In the genomic region with DNA sequence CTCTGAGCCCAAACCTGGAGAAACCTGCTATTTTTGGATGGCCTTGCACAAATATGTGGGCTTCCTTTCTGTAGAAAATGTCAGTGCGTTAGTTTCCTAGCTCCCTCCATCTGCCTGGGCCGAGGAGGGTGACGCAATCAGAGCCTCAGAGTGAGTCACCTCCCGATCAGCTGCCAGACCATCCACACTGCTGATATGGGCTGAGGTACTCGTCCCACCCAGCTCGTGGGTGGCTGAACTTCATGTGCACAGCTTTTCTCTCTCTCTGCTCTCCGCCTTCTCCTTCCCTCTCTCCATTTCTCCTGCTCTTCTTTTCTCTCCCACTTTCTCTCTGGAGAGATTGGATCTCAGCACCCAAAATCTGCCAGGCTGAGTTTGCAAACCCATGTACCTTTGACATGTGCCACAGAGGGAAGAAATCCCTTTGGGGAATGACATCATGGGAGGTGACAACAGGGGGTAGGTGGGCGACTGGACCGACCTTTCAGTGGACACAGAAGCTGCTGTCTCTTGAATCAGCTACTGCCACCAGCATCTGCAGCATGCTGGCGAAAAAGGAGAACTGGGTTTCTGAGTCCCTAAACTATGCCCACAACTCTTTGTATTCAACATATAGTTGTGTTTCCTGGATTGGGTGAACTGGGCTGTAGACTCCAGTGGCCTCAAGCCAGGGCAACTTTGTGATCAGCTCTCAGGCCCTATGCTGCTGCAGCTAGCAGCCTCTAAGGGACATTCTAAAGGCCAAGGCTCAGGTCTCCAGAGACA, we compare ENCODE assay signal across 10 mouse cellular contexts. TPM values are rescaled to one million over a fixed set of nuclear protein-coding genes. Genes with fewer than 3 reads are reported as not detected.
DNase-seq lines count a peak whose midpoint lies in the region; ATAC-seq and TF ChIP-seq lines count a peak whose summit lies in the region.
"Had no signal": no experiment of that assay in that cellular context is flagged by ENCODE, and none has a peak within 500 bp of the region (broad histone marks: within the 10 kb centered on the region; RNA-seq: fewer than 3 reads in every experiment).

No protein-coding gene starts in this region.

- H3K27ac ChIP-seq in embryonic facial prominence, embryonic 14.5 days (replicated peaks; ENCODE audit: low read depth, low read length) = no peak overlapping the region; the same call in 1 of the 2 replicates
- H3K27ac ChIP-seq in embryonic facial prominence, embryonic 10.5 days (replicated peaks) = no peak overlapping the region
- H3K27ac ChIP-seq in lung, embryonic 14.5 days (ENCODE audit: low read depth) = no peak overlapping the region
- no peak overlapping the region for H3K27ac ChIP-seq in stomach, embryonic 15.5 days
- H3K27ac ChIP-seq in forebrain, postnatal 0 days (ENCODE audit: low read depth, low read length) = no peak overlapping the region
- H3K27ac ChIP-seq: embryonic facial prominence, embryonic 12.5 days; midbrain, embryonic 12.5 days had no signal

- no peak overlapping the region for H3K4me3 ChIP-seq in embryonic facial prominence, embryonic 14.5 days (ENCODE audit: low read depth, low read length)
- H3K4me3 ChIP-seq in embryonic facial prominence, embryonic 10.5 days = no peak overlapping the region
- no peak overlapping the region for H3K4me3 ChIP-seq in lung, embryonic 14.5 days (ENCODE audit: low read depth, low read length)
- H3K4me3 ChIP-seq in stomach, embryonic 15.5 days (replicated peaks) = no peak overlapping the region
- no peak overlapping the region for H3K4me3 ChIP-seq in forebrain, postnatal 0 days (ENCODE audit: low read depth, low read length)
- H3K4me3 ChIP-seq: embryonic facial prominence, embryonic 12.5 days; midbrain, embryonic 12.5 days had no signal

- no peaks in the 10 kb centered on the region for H3K9me3 ChIP-seq in embryonic facial prominence, embryonic 14.5 days (ENCODE audit: control insufficient read depth, low read length)
- H3K9me3 ChIP-seq in embryonic facial prominence, embryonic 10.5 days = no peaks in the 10 kb centered on the region
- no peaks in the 10 kb centered on the region for H3K9me3 ChIP-seq in lung, embryonic 14.5 days (ENCODE audit: low read depth, low read length)
- no peaks in the 10 kb centered on the region for H3K9me3 ChIP-seq in stomach, embryonic 15.5 days
- H3K9me3 ChIP-seq in forebrain, postnatal 0 days (ENCODE audit: low read length) = no peaks in the 10 kb centered on the region
- H3K9me3 ChIP-seq: embryonic facial prominence, embryonic 12.5 days; midbrain, embryonic 12.5 days had no signal

- ATAC-seq in embryonic facial prominence, embryonic 14.5 days (ENCODE audit: low read depth) = peak; percentile 41; the same call in 1 of the 2 replicates
- ATAC-seq in lung, embryonic 14.5 days (ENCODE audit: insufficient read depth) = no peak
- ATAC-seq in stomach, embryonic 15.5 days (ENCODE audit: insufficient read depth, low FRiP score, low read depth) = peak; percentile 72; the same call in 1 of the 2 replicates
- ATAC-seq in forebrain, postnatal 0 days = no peak

- no peak overlapping the region for H3K4me2 ChIP-seq in embryonic facial prominence, embryonic 14.5 days (ENCODE audit: low read depth, low read length)
- no peak overlapping the region for H3K4me2 ChIP-seq in lung, embryonic 14.5 days
- H3K4me2 ChIP-seq in stomach, embryonic 15.5 days = no peak overlapping the region
- H3K4me2 ChIP-seq in forebrain, postnatal 0 days (ENCODE audit: low read depth) = no peak overlapping the region
- H3K4me2 ChIP-seq: embryonic facial prominence, embryonic 12.5 days; midbrain, embryonic 12.5 days had no signal

- peak; percentile 65 for DNase-seq in embryonic facial prominence, embryonic 14.5 days (ENCODE audit: low spot score)
- DNase-seq in embryonic facial prominence, embryonic 10.5 days (ENCODE audit: low spot score) = no peak
- peak; percentile 89 to 91 for DNase-seq in frontal cortex, adult 2 months (ENCODE audit: extremely low spot score in 1 of 2, low spot score in 1 of 2)
- peak; percentile 75 for DNase-seq in heart, postnatal 25 days (ENCODE audit: low spot score)
- DNase-seq in lung, embryonic 14.5 days = peak; percentile 71
- no peak for DNase-seq in forebrain, postnatal 0 days
- DNase-seq in spleen, postnatal 14 days (ENCODE audit: low spot score in 2 of 2) = no peak

- no peak overlapping the region for H3K9ac ChIP-seq in embryonic facial prominence, embryonic 14.5 days (ENCODE audit: low read depth, low read length)
- H3K9ac ChIP-seq in lung, embryonic 14.5 days = no peak overlapping the region
- no peak overlapping the region for H3K9ac ChIP-seq in stomach, embryonic 15.5 days
- no peak overlapping the region for H3K9ac ChIP-seq in forebrain, postnatal 0 days
- H3K9ac ChIP-seq: embryonic facial prominence, embryonic 12.5 days; midbrain, embryonic 12.5 days had no signal

- 64% methylated on average over 10 of the region's 10 CpGs for WGBS in embryonic facial prominence, embryonic 14.5 days
- 80% methylated on average over 10 of the region's 10 CpGs for WGBS in embryonic facial prominence, embryonic 10.5 days
- 41% methylated on average over 10 of the region's 10 CpGs for WGBS in lung, embryonic 14.5 days
- WGBS in stomach, embryonic 15.5 days = 41% methylated on average over 10 of the region's 10 CpGs
- WGBS in forebrain, postnatal 0 days = 80% methylated on average over 10 of the region's 10 CpGs

- peaks cover 8% of the 10 kb centered on the region; the same call in 1 of the 2 replicates for H3K4me1 ChIP-seq in embryonic facial prominence, embryonic 14.5 days (ENCODE audit: control insufficient read depth, insufficient read depth, low read length)
- H3K4me1 ChIP-seq in embryonic facial prominence, embryonic 10.5 days = peaks cover 41% of the 10 kb centered on the region
- H3K4me1 ChIP-seq in lung, embryonic 14.5 days (ENCODE audit: insufficient read depth) = peaks cover 22% of the 10 kb centered on the region; the same call in 1 of the 2 replicates
- H3K4me1 ChIP-seq in stomach, embryonic 15.5 days = peaks cover 21% of the 10 kb centered on the region
- 0 out of 2 replicates have a peak, but pooled peaks cover 2% of the 10 kb centered on the region for H3K4me1 ChIP-seq in forebrain, postnatal 0 days (ENCODE audit: insufficient read depth)
- H3K4me1 ChIP-seq: midbrain, embryonic 12.5 days had no signal

- intact Hi-C loops in heart, postnatal 25 days (cut with DNase I) = no loop called here

- no peaks in the 10 kb centered on the region for H3K27me3 ChIP-seq in embryonic facial prominence, embryonic 14.5 days (replicated peaks; ENCODE audit: control insufficient read depth, insufficient read depth, low read length)
- 0 out of 2 replicates have a peak, but pooled peaks cover 13% of the 10 kb centered on the region for H3K27me3 ChIP-seq in embryonic facial prominence, embryonic 10.5 days (replicated peaks; ENCODE audit: low read depth, poor library complexity, severe bottlenecking)
- no peaks in the 10 kb centered on the region for H3K27me3 ChIP-seq in lung, embryonic 14.5 days (ENCODE audit: insufficient read depth, low read length)
- no peaks in the 10 kb centered on the region for H3K27me3 ChIP-seq in stomach, embryonic 15.5 days (replicated peaks)
- no peaks in the 10 kb centered on the region for H3K27me3 ChIP-seq in forebrain, postnatal 0 days (ENCODE audit: insufficient read depth, low read length)
- H3K27me3 ChIP-seq: embryonic facial prominence, embryonic 12.5 days had no signal

- no peaks in the 10 kb centered on the region for H3K36me3 ChIP-seq in embryonic facial prominence, embryonic 14.5 days (ENCODE audit: control insufficient read depth, insufficient read depth, low read length)
- H3K36me3 ChIP-seq in embryonic facial prominence, embryonic 10.5 days (replicated peaks) = no peaks in the 10 kb centered on the region
- no peaks in the 10 kb centered on the region for H3K36me3 ChIP-seq in lung, embryonic 14.5 days (ENCODE audit: insufficient read depth)
- no peaks in the 10 kb centered on the region for H3K36me3 ChIP-seq in stomach, embryonic 15.5 days
- H3K36me3 ChIP-seq in forebrain, postnatal 0 days (ENCODE audit: insufficient read depth) = no peaks in the 10 kb centered on the region
- H3K36me3 ChIP-seq: embryonic facial prominence, embryonic 12.5 days; midbrain, embryonic 12.5 days had no signal

- TF ChIP-seq CTCF in lung, embryonic 14.5 days (IDR thresholded peaks at IDR 0.05; ENCODE audit: low read depth) = no peak
- no peak for TF ChIP-seq CTCF in forebrain, postnatal 0 days (IDR thresholded peaks at IDR 0.05; ENCODE audit: low read depth)

RNA-seq across cellular contexts. Expression of gene Smad3, which starts 36.1 kb away (rescaled TPM):
- 17.0 and 19.3 TPM in 2 replicates for polyA plus RNA-seq in embryonic facial prominence, embryonic 14.5 days (2014; fragmentation: Nextera tagmentation; extraction: Ambion mirVana)
- 23.4 and 25.5 TPM in 2 replicates for polyA plus RNA-seq in embryonic facial prominence, embryonic 10.5 days (2016; fragmentation: Nextera tagmentation; extraction: Ambion mirVana)
- 29.5 and 33.5 TPM in 2 replicates for polyA plus RNA-seq in frontal cortex, adult 2 months (2012; rRNA removed)
- total RNA-seq in heart, postnatal 25 days (2021) = 10 to 100 TPM; 14.0 to 14.5 TPM
- 16.1 and 16.4 TPM in 2 replicates for polyA plus RNA-seq in lung, embryonic 14.5 days (2014; fragmentation: Nextera tagmentation; extraction: Ambion mirVana)
- polyA plus RNA-seq in stomach, embryonic 15.5 days (2015; fragmentation: Nextera tagmentation; extraction: Ambion mirVana) = 17.5 and 19.6 TPM in 2 replicates
- total RNA-seq in forebrain, postnatal 0 days (2014; rRNA removed) = 16.0 and 17.6 TPM in 2 replicates
- polyA plus RNA-seq in forebrain, postnatal 0 days (2015; fragmentation: Nextera tagmentation; extraction: Ambion mirVana) = 5.0 and 5.5 TPM in 2 replicates

Comparison
In these comparisons a context has a peak if more than half of its experiments do, and no peak if none do; other contexts are left out.
1. DNase-seq: peak in embryonic facial prominence, embryonic 14.5 days (single experiment), frontal cortex, adult 2 months (2 of 2), heart, postnatal 25 days (single experiment) and lung, embryonic 14.5 days (single experiment); none in embryonic facial prominence, embryonic 10.5 days (single experiment), forebrain, postnatal 0 days (single experiment) and spleen, postnatal 14 days (0 of 2).
2. ATAC-seq: peak in embryonic facial prominence, embryonic 14.5 days (single experiment) and stomach, embryonic 15.5 days (single experiment); none in lung, embryonic 14.5 days (single experiment) and forebrain, postnatal 0 days (single experiment).